Mouse (Mus musculus) hindbrain, embryonic 11.5 days (tissue): ENCODE data around the gene Arid1b. TPM values are rescaled to one million over a fixed set of nuclear protein-coding genes. Genes with fewer than 3 reads are reported as not detected.

ENCODE experiments used
- ATAC-seq: fragments of 200-750 bp; cut with Nextera tagmentation; 2 replicates; pipeline ENCODE4 v1.8.0; 2017; ENCODE audit warnings: mild to moderate bottlenecking, moderate TSS enrichment, moderate library complexity; ENCODE audit not compliant: low FRiP score
- DNase-seq: peaks from one replicate; pipeline ENCODE4 v3.0.0-alpha.2; 2015; ENCODE audit warnings: low spot score
- H3K27ac ChIP-seq: fragments of 300-500 bp; sonication (generic); 2 replicates; pipeline ENCODE4 v1.5.1; 2014; ENCODE audit warnings: mild to moderate bottlenecking, low read depth, low read length
- H3K27me3 ChIP-seq: fragments of 300-500 bp; sonication (generic); 2 replicates; pipeline ENCODE4 v1.6.1; 2014; ENCODE audit warnings: mild to moderate bottlenecking, low read length, moderate library complexity, mixed read lengths; ENCODE audit not compliant: control insufficient read depth, insufficient read depth
- H3K36me3 ChIP-seq: fragments of 300-500 bp; sonication (generic); 2 replicates; pipeline ENCODE4 v1.6.1; 2014; ENCODE audit warnings: mild to moderate bottlenecking, low read length, moderate library complexity, mixed read lengths; ENCODE audit not compliant: control insufficient read depth, insufficient read depth
- H3K4me1 ChIP-seq: fragments of 300-500 bp; sonication (generic); replicated peaks from 2 replicates; pipeline ENCODE4 v1.6.1; 2014; ENCODE audit warnings: low read length, mixed read lengths; ENCODE audit not compliant: control insufficient read depth, insufficient read depth
- H3K4me2 ChIP-seq: fragments of 300-500 bp; sonication (generic); replicated peaks from 2 replicates; pipeline ENCODE4 v1.6.1; 2014; ENCODE audit warnings: mild to moderate bottlenecking, low read depth, low read length
- H3K4me3 ChIP-seq: fragments of 300-500 bp; sonication (generic); 2 replicates; pipeline ENCODE4 v1.5.1; 2014; ENCODE audit warnings: low read depth, low read length
- H3K9ac ChIP-seq: fragments of 300-500 bp; sonication (generic); 2 replicates; pipeline ENCODE4 v1.6.1; 2014; ENCODE audit warnings: low read depth, low read length
- H3K9me3 ChIP-seq: fragments of 300-500 bp; sonication (generic); 2 replicates; pipeline ENCODE4 v1.6.1; 2016; ENCODE audit warnings: low read length; ENCODE audit not compliant: control insufficient read depth
- WGBS: fragments of 180-500 bp; shearing (Covaris S2); extraction: QIAGEN DNeasy Blood & Tissue Kit; methylation state at CpG from one replicate; pipeline ENCODE4 v1.1.7; 2014; 5-methylcytosine and 5-hydroxymethylcytosine counted together
- polyA plus RNA-seq: library from polyadenylated mRNA; unstranded; fragments of >200 nt; fragmentation: Nextera tagmentation; extraction: Ambion mirVana; gene quantifications from 2 replicates; pipeline ENCODE4 v1.2.1, GENCODE M21; 2014

Arid1b gene
- polyA plus RNA-seq, 1 experiment from 2014 or later = 18.6 TPM

GRCm38 (mm10) chr17:5118171-5118570 is 124.0 kb downstream of the Arid1b start:
- Histone ChIP-seq H3K36me3 (no peaks in the 10 kb centered on the region), H3K9ac (no peak overlapping the region), H3K9me3 (no peaks in the 10 kb centered on the region), H3K27me3 (no peaks in the 10 kb centered on the region), H3K4me1 (no peaks in the 10 kb centered on the region), H3K4me3 (no peak overlapping the region), H3K27ac (no peak overlapping the region), H3K4me2 (no peak overlapping the region)
- 91% methylated on average over 4 of the region's 4 CpGs for WGBS
- DNase-seq = no peak
- no peak for ATAC-seq

GRCm38 (mm10) chr17:5124643-5125042 is 130.5 kb downstream of the Arid1b start:
- DNase-seq (no peak), ATAC-seq (no peak)
- Histone ChIP-seq H3K9ac (no peak overlapping the region), H3K27me3 (no peaks in the 10 kb centered on the region), H3K27ac (no peak overlapping the region), H3K9me3 (no peaks in the 10 kb centered on the region), H3K36me3 (no peaks in the 10 kb centered on the region), H3K4me3 (no peak overlapping the region), H3K4me1 (no peaks in the 10 kb centered on the region), H3K4me2 (no peak overlapping the region)
- 77% methylated on average over 2 of the region's 2 CpGs for WGBS

DNA sequence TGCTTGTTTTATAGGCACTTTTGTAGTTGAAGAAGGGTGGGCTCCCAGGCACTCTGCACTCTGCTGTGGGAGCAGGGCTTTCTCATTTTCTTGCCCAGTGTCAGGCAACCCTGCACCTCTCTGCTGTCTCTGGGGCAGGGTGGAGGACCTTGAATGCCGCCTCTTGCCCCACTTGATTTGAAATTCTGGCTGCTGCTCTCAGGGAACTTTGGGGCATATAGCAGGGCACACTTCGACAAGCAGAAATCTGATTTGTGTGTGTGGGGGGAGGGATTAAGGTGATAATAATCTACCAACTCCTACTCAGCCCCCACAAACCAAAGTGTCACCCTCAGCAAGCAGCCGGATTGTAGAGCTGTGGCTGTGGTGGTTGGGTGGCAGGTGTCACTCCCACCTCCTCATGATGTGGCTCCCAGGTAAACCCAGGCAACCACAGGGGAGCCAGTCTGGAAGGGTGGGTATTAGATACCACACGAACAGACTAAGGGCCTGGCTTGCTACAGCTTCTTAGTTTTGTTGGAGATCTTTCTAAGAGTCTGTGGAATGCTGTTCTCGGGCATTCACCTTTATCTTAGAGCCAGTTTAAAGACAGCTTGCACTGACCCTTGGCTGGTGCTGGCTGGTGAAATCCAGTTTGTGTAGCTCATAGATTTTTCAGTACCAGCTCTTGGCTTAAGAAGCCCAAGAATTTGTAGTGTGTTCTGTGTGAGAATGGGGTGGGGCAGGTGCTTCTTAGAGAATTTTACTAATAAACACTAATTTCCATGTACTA is 131.1 kb downstream of the Arid1b start:
- whole genome bisulfite sequencing = 82% methylated on average over 5 of the region's 5 CpGs
- H3K9ac ChIP-seq = no peak overlapping the region
- no peak overlapping the region for H3K4me3 ChIP-seq
- ATAC-seq (no peak), DNase-seq (no peak)
- H3K4me2 ChIP-seq = no peak overlapping the region
- no peaks in the 10 kb centered on the region for H3K9me3 ChIP-seq
- no peak overlapping the region for H3K27ac ChIP-seq
- no peaks in the 10 kb centered on the region for H3K36me3 ChIP-seq
- no peaks in the 10 kb centered on the region for H3K27me3 ChIP-seq
- H3K4me1 ChIP-seq = no peaks in the 10 kb centered on the region

GRCm38 (mm10) chr17:5125856-5126806 is 132.0 kb downstream of the Arid1b start:
- 88% methylated on average over 5 of the region's 5 CpGs for WGBS
- Histone ChIP-seq H3K4me3 (no peak overlapping the region), H3K36me3 (no peaks in the 10 kb centered on the region), H3K27ac (no peak overlapping the region), H3K4me1 (no peaks in the 10 kb centered on the region), H3K4me2 (no peak overlapping the region), H3K9me3 (no peaks in the 10 kb centered on the region), H3K27me3 (no peaks in the 10 kb centered on the region), H3K9ac (no peak overlapping the region)
- no peak for DNase-seq
- no peak for ATAC-seq

DNA sequence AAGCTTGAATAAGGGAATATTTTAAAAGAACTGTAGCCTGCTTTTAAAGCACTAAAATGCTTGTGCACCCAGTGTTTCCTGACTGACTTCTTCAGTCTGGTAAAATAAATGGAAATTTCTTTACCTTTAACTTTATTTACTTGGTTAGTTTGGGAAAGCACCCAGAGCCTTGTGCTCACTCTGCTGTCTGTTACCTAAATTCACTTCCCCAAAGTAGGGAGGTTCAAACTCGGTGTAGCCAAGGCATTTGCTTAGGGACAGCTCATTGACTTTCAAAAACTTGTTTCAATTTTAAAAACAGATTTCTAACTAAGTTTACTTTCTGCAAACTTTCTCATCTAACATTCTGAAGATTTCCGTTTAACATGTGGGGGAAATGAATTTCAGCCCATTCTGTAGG is 135.5 kb downstream of the Arid1b start:
- Histone ChIP-seq H3K4me1 (no peaks in the 10 kb centered on the region), H3K27me3 (no peaks in the 10 kb centered on the region), H3K4me3 (no peak overlapping the region), H3K9ac (no peak overlapping the region), H3K4me2 (no peak overlapping the region), H3K36me3 (no peaks in the 10 kb centered on the region; the same call in 1 of the 2 replicates), H3K27ac (no peak overlapping the region), H3K9me3 (no peaks in the 10 kb centered on the region)
- WGBS = 85% methylated on average over 2 of the region's 2 CpGs
- ATAC-seq (no peak), DNase-seq (no peak)

GRCm38 (mm10) chr17:5130116-5130515 is 136.0 kb downstream of the Arid1b start:
- DNase-seq (no peak), ATAC-seq (no peak)
- Histone ChIP-seq H3K9me3 (no peaks in the 10 kb centered on the region), H3K4me1 (no peaks in the 10 kb centered on the region), H3K27me3 (no peaks in the 10 kb centered on the region), H3K9ac (no peak overlapping the region), H3K27ac (no peak overlapping the region), H3K4me2 (no peak overlapping the region), H3K4me3 (no peak overlapping the region), H3K36me3 (no peaks in the 10 kb centered on the region; the same call in 1 of the 2 replicates)
- 75% methylated on average over 4 of the region's 4 CpGs for WGBS

GRCm38 (mm10) chr17:5131706-5132105 is 137.6 kb downstream of the Arid1b start:
- Histone ChIP-seq H3K4me1 (no peaks in the 10 kb centered on the region; the same call in 1 of the 2 replicates), H3K27ac (no peak overlapping the region), H3K4me2 (no peak overlapping the region), H3K36me3 (no peaks in the 10 kb centered on the region; the same call in 1 of the 2 replicates), H3K4me3 (no peak overlapping the region), H3K9me3 (no peaks in the 10 kb centered on the region), H3K27me3 (no peaks in the 10 kb centered on the region), H3K9ac (no peak overlapping the region)
- no peak for ATAC-seq
- DNase-seq = no peak
- 92% methylated on average over 6 of the region's 6 CpGs for WGBS

DNA sequence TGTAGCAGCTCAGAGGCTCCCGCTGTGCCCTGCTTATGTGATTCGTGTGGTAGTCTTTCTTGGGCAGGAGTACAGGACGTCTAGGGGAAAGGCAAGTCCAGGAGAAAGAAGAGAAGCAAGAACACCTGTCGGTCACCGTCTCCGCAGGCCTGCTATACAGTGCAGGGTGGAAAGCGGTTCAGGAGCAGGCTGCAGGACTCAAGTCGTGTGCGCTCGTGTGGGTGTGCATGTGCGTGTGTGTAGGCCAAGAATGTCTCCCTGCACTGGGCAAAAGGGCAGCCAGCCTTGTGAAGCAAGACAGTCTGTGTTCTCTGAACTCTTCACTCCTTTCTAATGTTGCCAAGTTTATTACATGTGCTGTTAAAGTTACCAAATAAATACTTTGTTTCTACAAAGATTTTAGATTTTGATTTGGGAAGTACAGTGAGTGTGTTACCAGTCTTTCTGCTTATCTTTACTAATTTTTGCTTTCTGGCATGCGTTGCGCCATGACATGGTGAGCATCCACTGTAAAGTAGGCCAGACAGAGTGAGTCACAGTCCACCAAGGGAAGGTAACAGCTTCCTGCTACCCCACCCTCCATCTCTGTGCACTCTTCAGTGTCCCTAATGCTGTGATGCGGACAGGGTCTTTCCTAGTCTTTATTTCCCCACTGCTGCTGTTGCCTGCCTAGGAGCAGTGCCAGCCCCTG is 138.3 kb downstream of the Arid1b start:
- Histone ChIP-seq H3K4me2 (no peak overlapping the region), H3K36me3 (no peaks in the 10 kb centered on the region; the same call in 1 of the 2 replicates), H3K27ac (no peak overlapping the region), H3K9ac (no peak overlapping the region), H3K27me3 (no peaks in the 10 kb centered on the region), H3K4me3 (no peak overlapping the region), H3K4me1 (no peaks in the 10 kb centered on the region; the same call in 1 of the 2 replicates), H3K9me3 (no peaks in the 10 kb centered on the region)
- no peak for ATAC-seq
- DNase-seq = no peak
- WGBS = 96% methylated on average over 14 of the region's 14 CpGs
